Mouse (Mus musculus) macrophage (primary cell): ENCODE measurements around the gene Ankrd9. TPM values are rescaled to one million over a fixed set of nuclear protein-coding genes. Genes with fewer than 3 reads are reported as not detected.

Experiments
- H3K27ac ChIP-seq: fragments of 350-480 bp; formaldehyde crosslinking; 2 replicates; pipeline ENCODE4 v1.9.0; 2021
- H3K36me3 ChIP-seq: fragments of 350-480 bp; formaldehyde crosslinking; 2 replicates; pipeline ENCODE4 v1.9.0; 2021; ENCODE audit errors: inconsistent target
- H3K4me3 ChIP-seq: fragments of 350-480 bp; formaldehyde crosslinking; 2 replicates; pipeline ENCODE4 v1.9.0; 2021; ENCODE audit errors: inconsistent target
- H3K79me2 ChIP-seq: fragments of 350-480 bp; formaldehyde crosslinking; 2 replicates; pipeline ENCODE4 v1.9.0; 2021; ENCODE audit errors: inconsistent target
- WGBS: methylation state at CpG from one replicate; pipeline ENCODE4 v1.1.7; 2026; ENCODE audit warnings: inconsistent platforms; ENCODE audit not compliant: missing documents; 5-methylcytosine and 5-hydroxymethylcytosine counted together
- polyA plus RNA-seq: library from polyadenylated mRNA; stranded (reverse); fragments of 250-400 nt; gene quantifications from 3 replicates; pipeline ENCODE4 v1.2.4, GENCODE M21; 2018; ENCODE audit warnings: inconsistent platforms
- total RNA-seq, 78 experiments: library from RNA; depleted of rRNA; stranded (reverse); fragments of 250-400 nt; gene quantifications; 1 replicate in 9 of 78; 2 replicates in 24 of 78; 3 replicates in 43 of 78; 4 replicates in 2 of 78; pipeline ENCODE4 v1.2.4; 2018; ENCODE audit warnings: inconsistent platforms in 56 of 78

Ankrd9 gene
- total RNA-seq (2018; cell fraction: chromatin; rRNA removed), result 1 to 10 TPM in 17 of 26 experiments, under 1 TPM in 9; 0.30 to 5.8 (median 1.7) TPM
- 1 to 10 TPM in 22 of 26 experiments, under 1 TPM in 4; 0.83 to 3.3 (median 1.9) TPM for total RNA-seq (2018; cell fraction: cytosol; rRNA removed)
- total RNA-seq (2018; cell fraction: nucleus; rRNA removed), result 1 to 10 TPM in 23 of 26 experiments, under 1 TPM in 3; 0.87 to 9.1 (median 1.8) TPM
- polyA plus RNA-seq, result 0.77 to 4.1 TPM (median 2.4 TPM) in 3 replicates

DNA sequence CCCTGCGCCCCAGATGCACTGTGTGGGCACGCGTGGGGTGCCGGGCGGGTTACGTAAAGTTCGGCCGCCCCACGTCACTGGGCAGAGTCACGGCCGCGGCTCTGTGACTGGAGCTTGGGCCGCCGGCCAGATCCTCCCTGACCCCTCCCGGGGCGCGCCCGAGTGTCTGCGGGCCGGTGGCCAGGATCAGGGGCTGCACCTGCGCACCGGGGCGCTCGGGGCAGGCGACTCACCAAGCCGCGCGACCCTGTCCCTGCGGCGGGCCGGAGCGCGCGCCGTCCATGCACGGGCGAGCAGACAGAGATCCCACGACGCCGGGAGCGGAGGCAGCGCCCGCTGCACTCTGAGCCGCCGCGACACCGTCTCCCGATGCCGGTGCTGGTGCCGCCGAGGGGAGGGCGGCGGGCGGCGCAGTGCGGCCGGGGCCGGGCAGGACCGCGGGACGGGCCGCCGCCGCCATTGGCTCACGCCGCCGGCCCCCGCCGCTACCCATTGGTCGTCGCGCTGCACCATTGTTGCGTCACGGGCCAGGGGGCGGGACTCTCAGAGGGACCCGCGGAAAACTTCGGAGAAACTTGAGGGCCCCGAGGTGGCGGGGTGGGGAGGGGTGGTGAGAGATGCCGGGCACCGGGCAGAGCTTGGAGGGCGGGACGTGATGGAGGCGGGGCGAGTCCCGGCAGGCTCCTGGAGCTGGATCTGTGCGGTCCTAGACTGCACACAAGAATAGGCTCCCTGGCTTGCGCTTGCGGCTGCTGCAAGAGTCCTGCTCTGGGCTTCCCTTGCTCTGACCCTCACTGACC is at the start of gene Ankrd9:
Gene Ankrd9, minus strand, starts transcription at position 434 of the 800 bp plus-strand sequence.
- Histone ChIP-seq H3K4me3 (peak within 1 kb of the TSS; percentile 33), H3K36me3 (no peaks in the 10 kb centered on the region), H3K27ac (no peak within 1 kb of the TSS), H3K79me2 (no peaks in the 10 kb centered on the region)
- under 1% methylated on average over 84 of the region's 90 CpGs for WGBS

DNA sequence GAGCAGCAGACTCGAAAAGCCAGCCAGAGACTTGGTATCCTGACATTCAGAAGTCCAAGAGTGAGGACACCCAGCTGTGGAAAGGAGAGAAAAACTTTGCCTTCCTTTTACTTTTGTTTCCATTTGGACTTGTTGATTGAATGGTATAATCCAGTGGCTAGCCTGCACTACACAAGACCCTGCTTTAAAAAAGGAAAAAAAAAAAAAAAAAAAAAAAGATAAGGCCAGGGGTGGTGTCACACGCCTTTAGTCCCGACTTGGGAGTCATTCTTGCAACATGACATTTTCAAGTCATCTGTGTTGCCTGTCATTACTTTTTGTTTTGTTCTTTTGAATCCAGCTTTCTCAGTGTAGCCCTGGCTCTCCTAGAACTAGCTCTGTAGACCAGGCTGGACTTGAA is 42.7 kb upstream of the Ankrd9 start:
- WGBS, result 62% methylated on average over 3 of the region's 3 CpGs

DNA sequence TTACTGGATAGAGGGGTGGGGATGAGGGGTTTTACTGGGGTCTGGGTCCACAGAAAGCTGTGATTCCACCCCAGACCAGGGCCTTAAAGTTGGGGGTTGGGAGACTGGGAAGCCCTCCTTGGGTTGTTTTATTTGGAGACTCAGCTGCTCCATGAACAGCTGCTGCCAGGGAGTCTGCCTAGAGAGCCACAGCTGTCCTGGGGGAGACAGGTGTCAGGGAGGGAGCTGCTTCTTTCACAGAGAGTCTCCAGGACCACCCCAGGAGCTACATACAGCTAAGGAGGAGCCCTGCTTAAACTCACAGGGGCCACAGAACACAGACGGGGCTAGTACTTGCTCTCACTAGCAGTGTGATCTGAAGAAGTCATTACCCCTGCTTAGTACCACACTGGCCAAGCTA is 42.3 kb upstream of the Ankrd9 start:
- Histone ChIP-seq H3K36me3 (no peaks in the 10 kb centered on the region), H3K4me3 (no peak overlapping the region), H3K27ac (no peak overlapping the region), H3K79me2 (no peaks in the 10 kb centered on the region)
- 92% methylated on average over 1 of the region's 1 CpGs for WGBS

More for the DNA sequence above, 42.7 kb upstream of the Ankrd9 start:
- Histone ChIP-seq H3K79me2 (no peaks in the 10 kb centered on the region), H3K27ac (no peak overlapping the region), H3K36me3 (no peaks in the 10 kb centered on the region), H3K4me3 (no peak overlapping the region)

DNA sequence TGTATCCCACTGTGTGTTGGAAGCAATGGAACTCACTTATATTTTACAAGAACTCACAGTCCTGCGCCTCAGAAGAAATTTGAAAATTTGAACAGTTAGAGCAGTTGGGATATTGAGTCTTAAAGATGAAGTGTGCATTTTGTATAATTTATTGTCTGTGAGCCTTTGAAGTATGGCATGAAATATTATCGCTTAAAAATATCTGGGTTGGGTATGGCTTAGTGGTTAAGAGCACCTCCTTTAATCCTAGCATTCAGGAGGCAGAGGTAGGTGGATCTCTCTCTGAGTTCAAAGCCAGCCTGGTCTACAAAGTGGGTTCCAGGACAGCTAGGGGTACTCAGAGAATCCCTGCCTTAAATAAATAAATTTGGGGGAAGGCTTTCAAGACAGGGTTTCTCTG is 40.2 kb upstream of the Ankrd9 start:
- Histone ChIP-seq H3K4me3 (no peak overlapping the region), H3K36me3 (no peaks in the 10 kb centered on the region)
- 100% methylated on average over 2 of the region's 2 CpGs for WGBS

DNA sequence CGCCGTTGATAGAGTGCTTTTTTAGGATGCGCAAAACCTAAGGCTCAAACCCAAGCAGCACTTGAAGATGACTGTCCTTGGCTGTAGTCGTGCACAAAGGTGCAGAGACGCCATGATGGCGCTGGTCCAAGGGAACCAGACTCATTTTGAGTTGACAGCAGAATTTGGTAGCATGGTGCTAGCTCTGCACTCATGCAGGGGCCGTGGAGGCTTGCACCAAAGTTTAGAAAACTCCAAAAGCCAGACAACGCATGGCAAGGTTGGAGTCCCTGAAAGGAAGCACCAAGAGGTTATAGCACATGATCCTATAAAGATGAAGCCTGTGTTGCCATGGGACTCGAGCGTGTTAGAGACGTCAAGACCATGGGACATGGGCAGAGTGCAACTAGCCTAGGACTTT is 39.2 kb upstream of the Ankrd9 start:
- WGBS, result 97% methylated on average over 11 of the region's 11 CpGs
- no peaks in the 10 kb centered on the region for H3K36me3 ChIP-seq
- H3K27ac ChIP-seq, result no peak overlapping the region
- H3K79me2 ChIP-seq, result no peaks in the 10 kb centered on the region
- no peak overlapping the region for H3K4me3 ChIP-seq

More for the DNA sequence above, 40.2 kb upstream of the Ankrd9 start:
- Histone ChIP-seq H3K79me2 (no peaks in the 10 kb centered on the region), H3K27ac (no peak overlapping the region)

DNA sequence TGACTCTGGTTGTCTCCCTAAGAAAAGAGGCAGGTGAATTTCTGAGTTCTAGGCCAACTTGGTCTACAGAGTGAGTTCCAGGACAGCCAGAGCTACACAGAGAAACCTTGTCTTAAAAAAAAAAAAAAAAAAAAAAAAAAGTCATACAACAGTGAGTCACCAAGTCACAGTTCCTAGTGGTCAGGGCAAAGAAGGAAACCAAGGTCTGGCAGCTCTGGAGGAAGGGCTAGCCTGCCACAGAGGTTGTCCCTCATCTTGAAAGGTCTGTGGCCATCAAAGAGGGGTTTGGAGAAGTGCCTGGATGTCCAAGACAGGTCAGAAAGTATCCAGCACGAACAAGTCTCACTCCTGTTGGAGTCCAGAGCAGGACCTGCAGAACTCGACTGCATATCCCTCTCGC is 38.0 kb upstream of the Ankrd9 start:
- Histone ChIP-seq H3K27ac (peak overlapping the region; percentile 67), H3K36me3 (no peaks in the 10 kb centered on the region), H3K4me3 (no peak overlapping the region), H3K79me2 (no peaks in the 10 kb centered on the region)
- 62% methylated on average over 3 of the region's 3 CpGs for WGBS

DNA sequence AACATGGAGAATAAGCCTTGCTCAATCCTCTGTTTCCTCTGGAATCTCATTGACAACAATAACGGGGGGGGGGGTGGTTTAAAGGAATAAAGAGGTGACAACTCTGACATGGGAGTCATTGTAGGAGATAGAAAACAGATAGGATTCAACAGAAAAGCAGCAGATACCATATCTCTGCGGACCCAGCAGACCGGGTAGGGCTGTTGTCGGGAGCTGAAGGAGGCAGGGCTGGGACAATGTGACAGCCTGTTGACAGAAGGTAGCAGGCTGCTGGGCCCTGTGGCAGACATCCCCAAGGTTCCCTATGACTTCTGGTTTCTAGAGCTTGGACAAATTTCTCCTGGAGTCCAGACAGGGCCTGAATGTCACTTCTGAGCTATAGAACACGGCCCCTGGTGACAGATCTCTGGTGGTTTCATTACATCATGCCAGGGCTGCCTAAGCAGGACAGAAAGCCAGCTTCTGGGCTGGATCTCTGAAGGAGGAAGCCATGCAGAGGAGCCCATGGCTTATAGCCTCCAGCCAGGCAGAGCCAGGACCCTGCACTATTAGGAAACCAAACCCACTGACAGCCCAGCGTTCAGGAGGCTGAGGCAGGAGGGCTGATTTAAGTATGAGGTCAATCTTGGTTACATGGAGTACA is 30.9 kb upstream of the Ankrd9 start:
- WGBS, result 85% methylated on average over 6 of the region's 6 CpGs
- no peak overlapping the region for H3K27ac ChIP-seq
- H3K79me2 ChIP-seq, result no peaks in the 10 kb centered on the region

DNA sequence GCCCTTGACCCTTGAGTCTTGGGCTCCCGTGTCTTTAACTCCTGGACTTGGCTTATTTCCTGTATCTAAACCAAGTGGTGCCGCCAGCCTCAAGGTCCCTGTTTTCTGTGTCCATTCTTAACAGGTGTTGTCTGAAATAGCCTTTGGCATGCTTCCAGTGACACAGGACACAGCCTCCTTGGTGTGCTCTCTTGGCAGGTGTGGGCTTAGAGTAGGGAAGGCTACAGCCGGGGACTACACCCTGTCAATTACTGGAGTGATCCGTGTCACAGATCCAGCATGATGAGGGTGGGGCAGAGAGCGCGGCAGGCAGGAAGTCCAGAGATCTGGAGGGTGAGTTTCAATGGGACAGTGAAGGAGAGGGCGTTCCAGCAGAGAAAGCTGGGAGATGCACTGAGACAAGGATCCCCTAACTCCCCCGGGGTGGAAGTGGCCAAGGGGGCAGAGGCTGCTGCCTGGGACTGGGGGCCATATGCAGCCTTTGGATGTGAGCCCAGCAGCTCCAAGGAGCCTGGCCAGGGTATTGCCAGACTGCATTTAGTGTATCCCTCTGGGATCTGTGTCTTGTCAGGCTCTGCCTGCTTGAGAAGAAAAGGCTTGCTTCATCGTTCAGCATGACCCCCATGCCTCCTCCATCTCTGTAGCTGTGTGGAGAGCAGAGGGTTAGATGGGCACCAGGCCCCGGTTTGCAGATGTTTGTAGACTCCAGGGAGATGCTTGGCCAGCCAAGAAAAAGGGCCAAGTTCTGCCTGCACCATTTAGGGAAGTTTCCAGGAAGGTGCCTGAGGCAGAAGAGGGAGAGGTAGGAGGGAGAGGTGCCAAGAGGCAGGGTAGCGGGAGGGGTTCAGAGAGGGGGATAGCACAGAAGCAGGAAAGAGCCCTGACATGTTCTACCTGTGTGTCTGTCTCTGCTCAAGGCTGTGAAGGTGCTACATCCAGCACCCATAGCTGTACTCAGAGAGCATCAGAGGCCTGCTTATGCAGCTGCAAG is 30.0 kb upstream of the Ankrd9 start:
- no peaks in the 10 kb centered on the region for H3K79me2 ChIP-seq
- H3K4me3 ChIP-seq, result no peak overlapping the region
- H3K36me3 ChIP-seq, result no peaks in the 10 kb centered on the region
- 89% methylated on average over 11 of the region's 11 CpGs for WGBS
- no peak overlapping the region for H3K27ac ChIP-seq

More for the DNA sequence above, 30.9 kb upstream of the Ankrd9 start:
- no peaks in the 10 kb centered on the region for H3K36me3 ChIP-seq
- no peak overlapping the region for H3K4me3 ChIP-seq

DNA sequence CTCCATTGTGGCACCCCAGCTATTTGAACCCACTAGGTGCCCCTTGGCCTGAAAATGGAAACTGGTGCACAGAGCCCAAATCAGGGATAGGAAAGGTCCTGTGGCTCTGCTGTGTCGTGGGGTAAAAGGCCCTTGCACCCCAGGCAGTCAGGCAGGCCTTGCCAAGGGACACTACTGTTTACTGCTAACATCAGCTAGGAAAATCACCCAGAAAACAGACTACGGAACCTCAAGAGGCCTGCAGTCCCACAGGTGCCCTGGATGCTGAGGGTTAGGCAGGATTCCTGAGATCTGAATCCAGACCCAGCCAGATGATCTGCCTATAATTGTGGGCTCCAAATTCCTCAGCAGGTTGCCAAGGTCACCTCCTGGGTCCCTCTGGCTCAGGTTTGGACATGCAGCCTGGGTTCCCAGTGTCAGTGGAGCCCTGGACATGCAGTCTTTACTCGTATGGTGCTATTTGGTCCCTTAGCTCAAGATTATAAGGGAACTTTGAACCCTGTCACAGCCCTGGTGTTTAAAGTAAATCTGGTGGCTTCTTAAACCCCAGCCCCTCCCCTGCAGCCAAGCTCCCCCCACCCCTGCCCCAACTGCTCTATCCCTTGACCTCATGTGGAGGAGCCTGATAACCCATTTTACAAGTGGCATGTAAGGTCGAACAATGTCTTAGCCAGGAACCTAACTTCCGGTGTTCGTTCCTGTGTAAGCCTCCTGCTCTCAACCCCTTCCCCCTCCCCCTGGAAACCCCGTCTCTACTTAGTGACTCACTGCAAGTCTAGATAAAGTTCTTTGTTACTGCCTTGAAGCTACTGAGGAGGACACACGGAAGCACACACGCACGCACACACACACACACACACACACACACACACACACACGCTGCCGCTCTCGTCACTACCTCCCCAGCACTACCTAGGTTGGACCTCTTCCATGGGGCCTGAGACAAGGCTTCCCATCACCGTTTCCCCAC is 28.6 kb upstream of the Ankrd9 start:
- no peak overlapping the region for H3K27ac ChIP-seq
- 44% methylated on average over 14 of the region's 14 CpGs for WGBS
- H3K79me2 ChIP-seq, result no peaks in the 10 kb centered on the region
- no peak overlapping the region for H3K4me3 ChIP-seq
- H3K36me3 ChIP-seq, result no peaks in the 10 kb centered on the region

DNA sequence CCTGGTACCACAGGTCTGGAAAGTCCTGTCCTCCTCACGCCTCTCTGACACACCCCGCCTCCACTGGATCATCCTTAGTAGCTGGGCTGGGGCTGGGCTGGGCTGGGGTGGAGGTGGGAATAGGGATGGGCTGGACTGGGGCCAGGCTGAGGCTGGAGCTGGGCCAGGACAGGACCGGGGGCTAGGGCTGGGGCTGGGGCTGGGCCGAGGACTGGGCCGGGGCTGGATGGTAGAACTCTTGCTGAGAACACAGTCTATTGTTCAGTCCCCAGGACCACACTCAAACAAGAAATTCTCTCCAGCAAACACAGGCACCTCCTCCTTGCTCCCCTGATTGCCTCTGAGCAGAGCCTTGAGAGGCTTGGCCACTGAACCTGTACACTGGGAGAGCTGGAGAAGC is 27.5 kb upstream of the Ankrd9 start:
- H3K27ac ChIP-seq, result no peak overlapping the region
- 93% methylated on average over 5 of the region's 5 CpGs for WGBS
- no peak overlapping the region for H3K4me3 ChIP-seq
- H3K36me3 ChIP-seq, result no peaks in the 10 kb centered on the region
- H3K79me2 ChIP-seq, result no peaks in the 10 kb centered on the region

DNA sequence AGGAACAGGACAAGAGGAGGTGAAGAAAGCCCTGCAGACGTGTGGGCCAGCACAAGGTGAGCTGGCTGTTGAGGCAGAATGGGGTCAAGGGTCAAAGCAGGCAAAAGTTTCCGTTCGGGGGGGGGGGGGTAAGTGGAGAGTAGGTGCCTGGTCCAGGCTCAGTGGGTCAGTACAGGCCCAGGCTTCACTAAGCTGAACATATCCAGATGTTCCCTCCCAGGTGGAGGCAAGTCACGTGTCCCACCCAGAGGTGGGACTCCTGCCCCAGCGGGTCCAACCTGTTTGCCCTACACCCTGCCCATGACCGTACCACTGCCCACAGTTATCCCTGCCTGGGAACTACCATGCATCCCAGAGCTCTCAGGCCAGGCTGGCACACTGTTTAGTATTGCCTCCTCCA is 27.0 kb upstream of the Ankrd9 start:
- no peak overlapping the region for H3K4me3 ChIP-seq
- 88% methylated on average over 6 of the region's 6 CpGs for WGBS

DNA sequence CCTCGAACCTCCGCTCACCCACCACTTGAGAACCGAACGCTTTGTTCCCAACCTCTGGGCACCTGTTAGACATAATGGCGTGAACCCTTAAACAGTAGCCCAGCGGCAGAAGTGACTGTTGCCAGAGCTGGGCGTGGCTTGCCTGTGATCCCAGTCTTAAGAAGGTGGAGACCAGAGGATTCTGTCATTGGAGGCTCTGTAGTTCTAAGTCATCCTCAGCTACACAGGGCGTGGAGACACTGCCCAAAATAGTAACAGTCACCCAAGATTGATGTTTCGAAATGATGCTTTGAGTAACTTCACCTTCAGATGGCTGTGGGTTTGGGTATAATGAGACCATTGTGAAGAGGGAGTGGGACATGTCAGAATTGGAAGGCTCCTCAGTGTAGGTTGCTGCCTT is 25.3 kb upstream of the Ankrd9 start:
- Histone ChIP-seq H3K27ac (no peak overlapping the region), H3K36me3 (no peaks in the 10 kb centered on the region), H3K4me3 (no peak overlapping the region), H3K79me2 (no peaks in the 10 kb centered on the region)
- WGBS, result 64% methylated on average over 9 of the region's 9 CpGs

More for the DNA sequence above, 27.0 kb upstream of the Ankrd9 start:
- no peak overlapping the region for H3K27ac ChIP-seq
- no peaks in the 10 kb centered on the region for H3K79me2 ChIP-seq
- H3K36me3 ChIP-seq, result no peaks in the 10 kb centered on the region

DNA sequence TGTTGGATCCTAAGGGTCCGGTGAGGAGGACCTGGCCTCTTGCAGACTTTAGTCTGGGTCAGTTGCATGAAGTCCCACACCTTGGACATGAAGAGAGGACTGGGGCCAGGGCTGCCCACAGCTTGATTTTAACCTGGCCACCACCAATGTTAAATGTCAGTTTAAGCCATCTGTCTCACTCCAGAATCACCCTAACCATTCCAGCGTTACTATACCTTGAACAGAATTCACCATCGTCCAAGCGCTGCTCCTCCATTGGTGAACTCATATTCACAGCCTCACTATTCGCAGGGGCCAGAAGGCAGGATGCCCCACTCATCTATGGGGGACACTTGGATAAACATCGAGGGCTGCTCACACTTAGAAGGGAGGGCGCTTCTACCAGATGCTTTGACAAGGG is 22.1 kb upstream of the Ankrd9 start:
- H3K27ac ChIP-seq, result no peak overlapping the region
- H3K36me3 ChIP-seq, result no peaks in the 10 kb centered on the region
- 96% methylated on average over 7 of the region's 7 CpGs for WGBS
- no peak overlapping the region for H3K4me3 ChIP-seq
- H3K79me2 ChIP-seq, result no peaks in the 10 kb centered on the region
